Mouse (Mus musculus) myocyte (in vitro differentiated cells): ENCODE results near the gene Tmem208.

Experiments
- E2F4 ChIP-seq: IDR thresholded peaks from one replicate; pipeline ENCODE4 v1.6.1; 2011; ENCODE audit warnings: mild to moderate bottlenecking, control low read depth, moderate library complexity; ENCODE audit not compliant: insufficient read depth
- MYOG ChIP-seq, 3 experiments: IDR thresholded peaks; one replicate each; pipeline ENCODE4 v1.6.1; 2011; ENCODE audit warnings: control low read depth in 2 of 3, low read depth in 2 of 3, mild to moderate bottlenecking in 2 of 3; ENCODE audit not compliant: insufficient read length in 2 of 3, control insufficient read depth in 1 of 3, insufficient read depth in 1 of 3
- POLR2A ChIP-seq: IDR thresholded peaks from one replicate; pipeline ENCODE4 v1.6.1; 2011; ENCODE audit warnings: low read depth, mild to moderate bottlenecking, control low read depth, moderate library complexity; ENCODE audit not compliant: insufficient read length
- POLR2AphosphoS2 ChIP-seq: IDR thresholded peaks from one replicate; pipeline ENCODE4 v1.6.1; 2011; ENCODE audit warnings: low read depth, control low read depth; ENCODE audit not compliant: insufficient read length
- TCF12 ChIP-seq: IDR thresholded peaks from one replicate; pipeline ENCODE4 v1.6.1; 2011; ENCODE audit warnings: mild to moderate bottlenecking, control low read depth; ENCODE audit not compliant: poor library complexity, insufficient read depth, severe bottlenecking
- USF1 ChIP-seq: IDR thresholded peaks from one replicate; pipeline ENCODE4 v1.6.1; 2011; ENCODE audit warnings: low read depth, mild to moderate bottlenecking, control low read depth, moderate library complexity

- no peak for TF ChIP-seq POLR2A
- no peak for TF ChIP-seq E2F4
- no peak for TF ChIP-seq POLR2AphosphoS2
- no peak for TF ChIP-seq TCF12
- no peak for TF ChIP-seq MYOG (IDR thresholded peaks at IDR 0.05; ENCODE audit: control insufficient read depth in 1 of 3, insufficient read depth in 1 of 3, insufficient read length in 2 of 3, low read depth in 2 of 3)
- TF ChIP-seq USF1 = no peak
Measured at GRCm38 (mm10) chr8:105325641-105326093, 487 bp upstream of the Tmem208 start.
